Mouse (Mus musculus): ENCODE data around the gene Capn13. TPM values are rescaled to one million over a fixed set of nuclear protein-coding genes. Genes with fewer than 3 reads are reported as not detected.
"Not testable (repeated sequence)": the region's sequence is repeated elsewhere in the genome, so short reads cannot be mapped to it uniquely, and the experiment has no call there.

The Capn13 gene
- polyA plus RNA-seq, 1 experiment from 2014 or later = 0.18 TPM

- Histone ChIP-seq H3K27me3 (ENCODE audit: control insufficient read depth, insufficient read depth, low read length) (no peaks in the 10 kb centered on the region), H3K9me3 (ENCODE audit: control insufficient read depth, low read length) (no peaks in the 10 kb centered on the region), H3K4me3 (ENCODE audit: low read length) (no peak overlapping the region), H3K9ac (ENCODE audit: low read depth, low read length) (no peak overlapping the region), H3K4me1 (ENCODE audit: control insufficient read depth, insufficient read depth, low read length) (peaks cover 3% of the 10 kb centered on the region; the same call in 1 of the 2 replicates), H3K36me3 (ENCODE audit: control insufficient read depth, insufficient read depth, low read length) (no peaks in the 10 kb centered on the region), H3K4me2 (replicated peaks; ENCODE audit: low read depth, low read length) (no peak overlapping the region), H3K27ac (ENCODE audit: low read depth, low read length) (no peak overlapping the region)
- ATAC-seq (ENCODE audit: low FRiP score, low TSS enrichment) = no peak
- 82% methylated on average over 7 of the region's 7 CpGs for WGBS
These were observed 126.9 kb downstream of the Capn13 start for GRCm38 (mm10) chr17:73273809-73274208.

GRCm38 (mm10) chr17:73271797-73272600, 128.7 kb downstream of the Capn13 start:
- Histone ChIP-seq H3K4me1 (ENCODE audit: control insufficient read depth, insufficient read depth, low read length) (peaks cover 3% of the 10 kb centered on the region; the same call in 1 of the 2 replicates), H3K4me3 (ENCODE audit: low read length) (no peak overlapping the region), H3K27ac (ENCODE audit: low read depth, low read length) (no peak overlapping the region), H3K4me2 (replicated peaks; ENCODE audit: low read depth, low read length) (no peak overlapping the region), H3K27me3 (ENCODE audit: control insufficient read depth, insufficient read depth, low read length) (no peaks in the 10 kb centered on the region), H3K36me3 (ENCODE audit: control insufficient read depth, insufficient read depth, low read length) (no peaks in the 10 kb centered on the region), H3K9me3 (ENCODE audit: control insufficient read depth, low read length) (no peaks in the 10 kb centered on the region), H3K9ac (ENCODE audit: low read depth, low read length) (no peak overlapping the region)
- WGBS = 92% methylated on average over 7 of the region's 7 CpGs
- ATAC-seq (ENCODE audit: low FRiP score, low TSS enrichment) = no peak

GRCm38 (mm10) chr17:73270871-73271796, 129.5 kb downstream of the Capn13 start:
- H3K27me3 ChIP-seq (ENCODE audit: control insufficient read depth, insufficient read depth, low read length) = no peaks in the 10 kb centered on the region
- H3K4me3 ChIP-seq (ENCODE audit: low read length) = no peak overlapping the region
- H3K9me3 ChIP-seq (ENCODE audit: control insufficient read depth, low read length) = no peaks in the 10 kb centered on the region
- H3K4me1 ChIP-seq (ENCODE audit: control insufficient read depth, insufficient read depth, low read length) = peaks cover 3% of the 10 kb centered on the region; the same call in 1 of the 2 replicates
- no peak overlapping the region for H3K27ac ChIP-seq (ENCODE audit: low read depth, low read length)
- ATAC-seq (ENCODE audit: low FRiP score, low TSS enrichment) = no peak
- 78% methylated on average over 15 of the region's 15 CpGs for WGBS
- no peaks in the 10 kb centered on the region for H3K36me3 ChIP-seq (ENCODE audit: control insufficient read depth, insufficient read depth, low read length)
- H3K9ac ChIP-seq (ENCODE audit: low read depth, low read length) = no peak overlapping the region
- no peak overlapping the region for H3K4me2 ChIP-seq (replicated peaks; ENCODE audit: low read depth, low read length)

- Histone ChIP-seq H3K9ac (ENCODE audit: low read depth, low read length) (no peak overlapping the region), H3K4me2 (replicated peaks; ENCODE audit: low read depth, low read length) (no peak overlapping the region)
These were observed 137.6 kb downstream of the Capn13 start for GRCm38 (mm10) chr17:73263077-73263501.

GRCm38 (mm10) chr17:73262558-73262957, 138.1 kb downstream of the Capn13 start:
- Histone ChIP-seq H3K4me1 (ENCODE audit: control insufficient read depth, insufficient read depth, low read length) (0 out of 2 replicates have a peak, but pooled peaks cover 6% of the 10 kb centered on the region), H3K27me3 (ENCODE audit: control insufficient read depth, insufficient read depth, low read length) (no peaks in the 10 kb centered on the region), H3K4me2 (replicated peaks; ENCODE audit: low read depth, low read length) (no peak overlapping the region), H3K9ac (ENCODE audit: low read depth, low read length) (no peak overlapping the region), H3K36me3 (ENCODE audit: control insufficient read depth, insufficient read depth, low read length) (no peaks in the 10 kb centered on the region), H3K4me3 (ENCODE audit: low read length) (no peak overlapping the region), H3K9me3 (ENCODE audit: control insufficient read depth, low read length) (no peaks in the 10 kb centered on the region), H3K27ac (ENCODE audit: low read depth, low read length) (no peak overlapping the region)
- ATAC-seq (ENCODE audit: low FRiP score, low TSS enrichment) = no peak
- WGBS = 94% methylated on average over 2 of the region's 2 CpGs

More at GRCm38 (mm10) chr17:73263077-73263501, 137.6 kb downstream of the Capn13 start:
- Histone ChIP-seq H3K27me3 (ENCODE audit: control insufficient read depth, insufficient read depth, low read length) (no peaks in the 10 kb centered on the region), H3K27ac (ENCODE audit: low read depth, low read length) (no peak overlapping the region), H3K4me1 (ENCODE audit: control insufficient read depth, insufficient read depth, low read length) (0 out of 2 replicates have a peak, but pooled peaks cover 4% of the 10 kb centered on the region), H3K9me3 (ENCODE audit: control insufficient read depth, low read length) (no peaks in the 10 kb centered on the region), H3K36me3 (ENCODE audit: control insufficient read depth, insufficient read depth, low read length) (no peaks in the 10 kb centered on the region), H3K4me3 (ENCODE audit: low read length) (no peak overlapping the region)
- no peak for ATAC-seq (ENCODE audit: low FRiP score, low TSS enrichment)
- WGBS = 72% methylated on average over 8 of the region's 8 CpGs

- H3K4me2 ChIP-seq (replicated peaks; ENCODE audit: low read depth, low read length); H3K9ac ChIP-seq (ENCODE audit: low read depth, low read length); H3K27me3 ChIP-seq (ENCODE audit: control insufficient read depth, insufficient read depth, low read length); H3K9me3 ChIP-seq (ENCODE audit: control insufficient read depth, low read length); H3K4me1 ChIP-seq (ENCODE audit: control insufficient read depth, insufficient read depth, low read length); H3K36me3 ChIP-seq (ENCODE audit: control insufficient read depth, insufficient read depth, low read length); H3K27ac ChIP-seq (ENCODE audit: low read depth, low read length); ATAC-seq (ENCODE audit: low FRiP score, low TSS enrichment); H3K4me3 ChIP-seq (ENCODE audit: low read length): not testable (repeated sequence)
- WGBS = 94% methylated on average over 5 of the region's 5 CpGs
These were observed 141.4 kb downstream of the Capn13 start for GRCm38 (mm10) chr17:73259258-73259657.

GRCm38 (mm10) chr17:73258620-73259019, 142.0 kb downstream of the Capn13 start:
- no peaks in the 10 kb centered on the region for H3K9me3 ChIP-seq (ENCODE audit: control insufficient read depth, low read length)
- no peak overlapping the region for H3K9ac ChIP-seq (ENCODE audit: low read depth, low read length)
- no peaks in the 10 kb centered on the region for H3K36me3 ChIP-seq (ENCODE audit: control insufficient read depth, insufficient read depth, low read length)
- WGBS = 11% methylated on average over 12 of the region's 12 CpGs
- no peak overlapping the region for H3K27ac ChIP-seq (ENCODE audit: low read depth, low read length)
- 0 out of 2 replicates have a peak, but pooled peaks cover 6% of the 10 kb centered on the region for H3K4me1 ChIP-seq (ENCODE audit: control insufficient read depth, insufficient read depth, low read length)
- no peak overlapping the region for H3K4me3 ChIP-seq (ENCODE audit: low read length)
- no peaks in the 10 kb centered on the region for H3K27me3 ChIP-seq (ENCODE audit: control insufficient read depth, insufficient read depth, low read length)
- H3K4me2 ChIP-seq (replicated peaks; ENCODE audit: low read depth, low read length) = peak overlapping the region; percentile 27; the same call in 1 of the 2 replicates
- ATAC-seq (ENCODE audit: low FRiP score, low TSS enrichment) = peak; percentile 32; the same call in 1 of the 2 replicates
